ENCODE assay signal across 11 mouse cellular contexts in the genomic region with DNA sequence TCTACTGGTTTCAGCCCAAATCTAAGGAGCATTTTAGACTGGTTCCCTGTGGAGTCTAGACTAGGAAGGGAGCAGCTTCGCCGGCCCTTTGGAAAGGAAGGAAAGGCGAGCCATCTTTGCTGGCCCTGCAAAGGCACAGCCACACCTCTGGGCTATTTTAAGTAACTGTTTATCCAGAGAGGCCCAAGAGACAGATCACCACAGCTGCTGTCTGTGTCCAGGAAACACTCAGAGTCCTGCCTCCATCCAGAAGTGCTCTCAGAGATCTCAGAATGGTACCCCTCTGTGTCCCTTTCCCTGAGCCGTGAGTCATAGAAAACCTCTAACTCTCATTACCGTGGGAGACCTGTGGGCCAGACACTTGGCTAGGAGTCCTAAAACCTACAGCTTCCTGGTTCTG. TPM values are rescaled to one million over a fixed set of nuclear protein-coding genes. Genes with fewer than 3 reads are reported as not detected.
DNase-seq lines count a peak whose midpoint lies in the region; ATAC-seq lines count a peak whose summit lies in the region.
"Had no signal": no experiment of that assay in that cellular context is flagged by ENCODE, and none has a peak within 500 bp of the region (broad histone marks: within the 10 kb centered on the region; RNA-seq: fewer than 3 reads in every experiment).

No protein-coding gene starts in this region.

- H3K4me2 ChIP-seq in heart, embryonic 16.5 days (ENCODE audit: low read depth, low read length) = peak overlapping the region; percentile 77
- H3K4me2 ChIP-seq: hindbrain, embryonic 13.5 days had no signal

- 8% methylated on average over 5 of the region's 5 CpGs for WGBS in heart, embryonic 16.5 days

- peak overlapping the region; percentile 98 for H3K27ac ChIP-seq in heart, embryonic 16.5 days (ENCODE audit: low read length)
- H3K27ac ChIP-seq: hindbrain, embryonic 13.5 days had no signal

- H3K9ac ChIP-seq in heart, embryonic 16.5 days (ENCODE audit: low read length) = peak overlapping the region; percentile 39
- H3K9ac ChIP-seq: hindbrain, embryonic 13.5 days had no signal

- peak; percentile 46; the same call in 1 of the 2 replicates for ATAC-seq in heart, embryonic 16.5 days (replicated peaks; ENCODE audit: extremely low read depth, insufficient read depth, low FRiP score)
- ATAC-seq: CD4-positive, CD25-positive, alpha-beta regulatory T cell, adult 4 months had no signal

- no peaks in the 10 kb centered on the region for H3K9me3 ChIP-seq in heart, embryonic 16.5 days (replicated peaks; ENCODE audit: control insufficient read depth, low read length)
- H3K9me3 ChIP-seq: hindbrain, embryonic 13.5 days had no signal

- peak; percentile 60 to 78 for DNase-seq in heart, adult 18-20 months
- DNase-seq in heart, postnatal 25 days (ENCODE audit: low spot score) = no peak
- peak; percentile 48 for DNase-seq in NIH3T3 (ENCODE audit: low read depth)
- peak; percentile 63 for DNase-seq in lung, postnatal 10 days
- DNase-seq in cerebellum, adult 9-11 months = no peak
- no peak for DNase-seq in cerebellum, adult 9-10 months
- DNase-seq in layer of hippocampus, adult 18-20 months (ENCODE audit: low spot score in 2 of 2) = no peak

- H3K4me1 ChIP-seq in heart, embryonic 16.5 days (ENCODE audit: control insufficient read depth, insufficient read depth, low read length) = peaks cover 52% of the 10 kb centered on the region

- peak overlapping the region; percentile 54 for H3K4me3 ChIP-seq in heart, embryonic 16.5 days (ENCODE audit: low read length)
- H3K4me3 ChIP-seq: hindbrain, embryonic 13.5 days had no signal

- H3K36me3 ChIP-seq in heart, embryonic 16.5 days (ENCODE audit: control insufficient read depth, insufficient read depth) = no peaks in the 10 kb centered on the region
- H3K36me3 ChIP-seq: hindbrain, embryonic 13.5 days had no signal

- H3K27me3 ChIP-seq in heart, embryonic 16.5 days (ENCODE audit: control insufficient read depth, insufficient read depth, low read length) = no peaks in the 10 kb centered on the region
- H3K27me3 ChIP-seq: hindbrain, embryonic 13.5 days had no signal

- intact Hi-C loops in heart, postnatal 25 days (cut with DNase I) = no loop called here

RNA-seq across cellular contexts. Expression of gene Apobec2, which starts 2.3 kb away (rescaled TPM):
- total RNA-seq in heart, adult 18-20 months (2021) = 100 to 1,000 TPM; 211 to 226 TPM
- total RNA-seq in heart, postnatal 25 days (2021) = 100 to 1,000 TPM; 245 to 262 TPM
- polyA plus RNA-seq in heart, embryonic 16.5 days (2015; fragmentation: Nextera tagmentation; extraction: Ambion mirVana) = 207 and 218 TPM in 2 replicates
- not detected for total RNA-seq in layer of hippocampus, adult 18-20 months (2021)

RNA-seq across cellular contexts. Expression of gene Oard1, which starts 20.6 kb away (rescaled TPM):
- total RNA-seq in heart, adult 18-20 months (2021) = 10 to 100 TPM; 17.3 to 21.3 TPM
- total RNA-seq in heart, postnatal 25 days (2021) = 10 to 100 TPM; 12.9 to 14.3 TPM
- 40.9 and 44.4 TPM in 2 replicates for polyA plus RNA-seq in heart, embryonic 16.5 days (2015; fragmentation: Nextera tagmentation; extraction: Ambion mirVana)
- total RNA-seq in layer of hippocampus, adult 18-20 months (2021) = 10 to 100 TPM; 13.7 to 14.1 TPM

RNA-seq across cellular contexts. Expression of gene Nfya, which starts 20.7 kb away (rescaled TPM):
- 10 to 100 TPM; 18.8 to 21.7 TPM for total RNA-seq in heart, adult 18-20 months (2021)
- 10 to 100 TPM; 19.6 to 21.4 TPM for total RNA-seq in heart, postnatal 25 days (2021)
- 9.0 and 10.2 TPM in 2 replicates for polyA plus RNA-seq in heart, embryonic 16.5 days (2015; fragmentation: Nextera tagmentation; extraction: Ambion mirVana)
- total RNA-seq in layer of hippocampus, adult 18-20 months (2021) = 10 to 100 TPM; 28.4 to 31.7 TPM

RNA-seq across cellular contexts. Expression of gene Tspo2, which starts 20.9 kb away (rescaled TPM):
- total RNA-seq in heart, adult 18-20 months (2021) = under 1 TPM; 0.55 to 0.62 TPM
- total RNA-seq in heart, postnatal 25 days (2021) = 1 to 10 TPM in 1 of 2 experiments, under 1 TPM in 1; 0.91 to 1.2 TPM
- 4.6 and 6.1 TPM in 2 replicates for polyA plus RNA-seq in heart, embryonic 16.5 days (2015; fragmentation: Nextera tagmentation; extraction: Ambion mirVana)
- not detected for total RNA-seq in layer of hippocampus, adult 18-20 months (2021)
- total RNA-seq: layer of hippocampus, postnatal 25 days had no signal
- polyA plus RNA-seq: CD4-positive, CD25-positive, alpha-beta regulatory T cell, adult 4 months had no signal

RNA-seq across cellular contexts. Expression of gene Unc5cl, which starts 24.3 kb away (rescaled TPM):
- total RNA-seq in heart, adult 18-20 months (2021) = under 1 TPM in 1 of 2 experiments, not detected in 1; 0.36 TPM
- under 1 TPM; 0.14 to 0.16 TPM for total RNA-seq in heart, postnatal 25 days (2021)
- polyA plus RNA-seq in heart, embryonic 16.5 days (2015; fragmentation: Nextera tagmentation; extraction: Ambion mirVana) = 0.75 and 2.0 TPM in 2 replicates
- total RNA-seq in layer of hippocampus, adult 18-20 months (2021) = under 1 TPM; 0.56 to 0.92 TPM

Comparison
In these comparisons a context has a peak if more than half of its experiments do, and no peak if none do; other contexts are left out.
1. DNase-seq: peak in heart, adult 18-20 months (2 of 2), NIH3T3 (single experiment) and lung, postnatal 10 days (single experiment); none in heart, postnatal 25 days (single experiment), cerebellum, adult 9-11 months (single experiment), cerebellum, adult 9-10 months (single experiment) and layer of hippocampus, adult 18-20 months (0 of 2).
2. RNA of gene Apobec2, which starts 2.3 kb away (total RNA-seq): 245 to 262 TPM in heart, postnatal 25 days and 211 to 226 TPM in heart, adult 18-20 months; not detected in layer of hippocampus, adult 18-20 months; every median in the first group is over 100 times any median in the second.